Mouse (Mus musculus) megakaryocyte progenitor cell, adult 5-6 weeks (primary cell): ENCODE measurements around the gene Mip. TPM values are rescaled to one million over a fixed set of nuclear protein-coding genes. Genes with fewer than 3 reads are reported as not detected.
"Not testable (repeated sequence)": the region's sequence is repeated elsewhere in the genome, so short reads cannot be mapped to it uniquely, and the experiment has no call there.

Experiments
- ATAC-seq: replicated peaks from 2 replicates; pipeline ENCODE4 v1.8.0; 2016; ENCODE audit warnings: mild to moderate bottlenecking, moderate TSS enrichment, inconsistent platforms; ENCODE audit not compliant: poor library complexity
- total RNA-seq, 2 experiments: library from RNA; stranded (forward) in 1 of 2; stranded (reverse) in 1 of 2; fragments of 157-497, 149-512 nt in 1 of 2; fragments of 200-1000 nt in 1 of 2; gene quantifications; 2 replicates each; pipeline versions ENCODE4 v1.2.3 to v1.2.4; 2015 to 2017

Mip gene
- total RNA-seq, 2 experiments from 2014 or later, result 0.29 to 0.32 TPM

- ATAC-seq, result no peak
Measured at GRCm38 (mm10) chr10:128244121-128244520, 18.5 kb downstream of the Mip start.

- ATAC-seq, result no peak
Measured at GRCm38 (mm10) chr10:128247020-128247732, 21.5 kb downstream of the Mip start.

- ATAC-seq, result peak; percentile 11; the same call in 1 of the 2 replicates
Measured at GRCm38 (mm10) chr10:128250565-128250964, 24.9 kb downstream of the Mip start.

- ATAC-seq, result no peak
Measured at GRCm38 (mm10) chr10:128253677-128254255, 28.1 kb downstream of the Mip start, which contains the start of gene Apon. TSS of gene Apon (plus strand) at chr10:128254096.

GRCm38 (mm10) chr10:128255925-128256324 is 30.3 kb downstream of the Mip start:
- no peak for ATAC-seq

GRCm38 (mm10) chr10:128256328-128256727 is 30.7 kb downstream of the Mip start:
- ATAC-seq, result no peak

- peak; percentile 99 for ATAC-seq
Measured at GRCm38 (mm10) chr10:128258953-128259352, 33.3 kb downstream of the Mip start.

GRCm38 (mm10) chr10:128259946-128260345 is 34.3 kb downstream of the Mip start:
- ATAC-seq, result no peak

- not testable (repeated sequence) for ATAC-seq
Measured at GRCm38 (mm10) chr10:128260376-128260775, 34.7 kb downstream of the Mip start.

GRCm38 (mm10) chr10:128262300-128262699 is 36.7 kb downstream of the Mip start:
- ATAC-seq, result no peak

- no peak for ATAC-seq
Measured at GRCm38 (mm10) chr10:128263393-128264310, 38.0 kb downstream of the Mip start.

- no peak for ATAC-seq
Measured at GRCm38 (mm10) chr10:128268371-128268770, 42.7 kb downstream of the Mip start, which contains the start of gene Apof. TSS of gene Apof (plus strand) at chr10:128268671.

GRCm38 (mm10) chr10:128269206-128269910 is 43.7 kb downstream of the Mip start:
- no peak for ATAC-seq

- ATAC-seq, result peak; percentile 98
Measured at GRCm38 (mm10) chr10:128270287-128270841, 44.7 kb downstream of the Mip start, which contains the start of gene Stat2. TSS of gene Stat2 (plus strand) at chr10:128270559.

GRCm38 (mm10) chr10:128270866-128271265 is 45.2 kb downstream of the Mip start:
- peak; percentile 2; the same call in 1 of the 2 replicates for ATAC-seq

GRCm38 (mm10) chr10:128271883-128272282 is 46.2 kb downstream of the Mip start:
- ATAC-seq, result no peak

- not testable (repeated sequence) for ATAC-seq
Measured at GRCm38 (mm10) chr10:128272819-128273439, 47.3 kb downstream of the Mip start.

GRCm38 (mm10) chr10:128275374-128275773 is 49.7 kb downstream of the Mip start:
- not testable (repeated sequence) for ATAC-seq

GRCm38 (mm10) chr10:128278158-128278557 is 52.5 kb downstream of the Mip start:
- no peak for ATAC-seq

- ATAC-seq, result no peak
Measured at GRCm38 (mm10) chr10:128280943-128281342, 55.3 kb downstream of the Mip start.
